Mouse (Mus musculus) kidney, adult 2 months (tissue): ENCODE results near the gene Sorcs1.

Experiments
- CTCF ChIP-seq: fragments of 200-500 bp; conservative IDR thresholded peaks from 2 replicates; pipeline ENCODE4 v1.5.1; 2011; ENCODE audit warnings: low read depth, mild to moderate bottlenecking, control low read depth, low read length, moderate library complexity, mixed read lengths; ENCODE audit not compliant: insufficient read depth, insufficient read length
- POLR2A ChIP-seq: fragments of 200-500 bp; IDR thresholded peaks from one replicate; pipeline ENCODE4 v1.6.1; 2011; ENCODE audit warnings: low read depth, low read length, control low read depth

DNA sequence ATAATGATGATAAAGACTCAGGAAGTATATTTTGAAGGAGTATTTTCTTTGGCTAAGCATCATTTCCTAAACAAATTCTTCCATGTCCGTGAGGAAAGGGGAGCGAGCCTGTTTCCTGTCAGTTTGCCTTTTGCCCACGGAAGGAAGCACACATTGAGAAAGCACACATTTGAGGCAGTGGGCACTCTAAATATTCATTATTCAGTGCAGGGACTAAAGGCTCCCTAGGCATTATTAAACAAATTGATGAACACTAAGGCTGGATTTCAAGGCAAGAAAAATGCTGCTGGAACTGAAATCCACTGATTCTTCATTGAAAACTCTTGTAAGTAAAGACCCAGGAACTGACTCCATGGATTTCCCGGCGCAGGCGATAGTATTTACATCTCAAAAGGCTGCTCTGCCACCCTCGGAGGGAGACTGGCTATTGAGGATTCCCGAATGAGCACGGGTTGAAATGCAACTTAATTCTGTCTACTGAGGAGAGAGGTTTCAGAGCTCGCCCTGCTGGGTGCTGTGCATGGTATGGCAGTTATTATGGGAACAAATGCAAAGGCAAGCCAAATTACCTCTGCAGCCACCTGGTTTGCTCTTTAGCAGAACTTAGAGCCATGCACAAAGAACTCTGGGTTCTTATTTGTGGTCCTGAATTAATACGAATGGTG, 238.1 kb downstream of the Sorcs1 start:
- TF ChIP-seq CTCF (no peak), POLR2A (no peak)
